Mouse (Mus musculus) embryo, embryonic 11 days (tissue): Measurements from ENCODE around the gene Helz2.
A peak's percentile ranks its signal among the peaks of the same experiment; 100 is the strongest.
"Not testable (repeated sequence)": the region's sequence is repeated elsewhere in the genome, so short reads cannot be mapped to it uniquely, and the experiment has no call there.

ENCODE experiments used
- DNase-seq: peaks from one replicate; pipeline ENCODE4 v3.0.0-alpha.2; 2015

Gene Helz2

GRCm38 (mm10) chr2:181191385-181191784 is 50.4 kb downstream of the Helz2 start:
- DNase-seq: not testable (repeated sequence)

- no peak for DNase-seq
These were observed 52.5 kb downstream of the Helz2 start for GRCm38 (mm10) chr2:181189321-181189720.

- peak; percentile 33 for DNase-seq
These were observed 53.1 kb downstream of the Helz2 start for GRCm38 (mm10) chr2:181188681-181189080.

GRCm38 (mm10) chr2:181187121-181188000 is 54.5 kb downstream of the Helz2 start, which contains the start of gene Ppdpf:
Gene Ppdpf (plus strand): TSS chr2:181187247.
- DNase-seq: peak; percentile 93

- peak; percentile 92 for DNase-seq
These were observed 55.2 kb downstream of the Helz2 start for GRCm38 (mm10) chr2:181186635-181187034.

- no peak for DNase-seq
These were observed 60.9 kb downstream of the Helz2 start for GRCm38 (mm10) chr2:181180898-181181297.

GRCm38 (mm10) chr2:181178471-181178870 is 63.4 kb downstream of the Helz2 start:
- no peak for DNase-seq

- DNase-seq: no peak
These were observed 63.8 kb downstream of the Helz2 start for GRCm38 (mm10) chr2:181178015-181178414.
